Mouse (Mus musculus): Measurements from ENCODE around the gene Slc38a5. TPM values are rescaled to one million over a fixed set of nuclear protein-coding genes. Genes with fewer than 3 reads are reported as not detected.

Gene Slc38a5
- polyA plus RNA-seq, 1 experiment from 2014 or later = 3.3 TPM

Other genes starting within 250 kb of the Slc38a5 start
- gene Suv39h1, start 196.4 kb upstream of the Slc38a5 start, polyA plus RNA-seq (2016; fragmentation: Nextera tagmentation; extraction: Ambion mirVana) = 83.3 and 87.9 TPM in 2 replicates
- gene Was, start 180.6 kb upstream of the Slc38a5 start, polyA plus RNA-seq (2016; fragmentation: Nextera tagmentation; extraction: Ambion mirVana) = 0.09 and 0.17 TPM in 2 replicates
- 38.6 and 39.1 TPM in 2 replicates for gene Wdr13, start 138.2 kb upstream of the Slc38a5 start, polyA plus RNA-seq (2016; fragmentation: Nextera tagmentation; extraction: Ambion mirVana)
- gene Rbm3, start 125.3 kb upstream of the Slc38a5 start, polyA plus RNA-seq (2016; fragmentation: Nextera tagmentation; extraction: Ambion mirVana) = 484 and 498 TPM in 2 replicates
- gene Tbc1d25, start 95.0 kb upstream of the Slc38a5 start, polyA plus RNA-seq (2016; fragmentation: Nextera tagmentation; extraction: Ambion mirVana) = 13.5 and 14.3 TPM in 2 replicates
- gene Ebp, start 77.6 kb upstream of the Slc38a5 start, polyA plus RNA-seq (2016; fragmentation: Nextera tagmentation; extraction: Ambion mirVana) = 19.5 and 25.3 TPM in 2 replicates
- gene Porcn, start 64.6 kb upstream of the Slc38a5 start, polyA plus RNA-seq (2016; fragmentation: Nextera tagmentation; extraction: Ambion mirVana) = 20.1 and 22.9 TPM in 2 replicates
- gene Ftsj1, start 18.7 kb upstream of the Slc38a5 start, polyA plus RNA-seq (2016; fragmentation: Nextera tagmentation; extraction: Ambion mirVana) = 42.6 and 44.8 TPM in 2 replicates
- not detected in 2 replicates for gene Ssxb10, start 56.3 kb downstream of the Slc38a5 start, polyA plus RNA-seq (2016; fragmentation: Nextera tagmentation; extraction: Ambion mirVana)
- not detected in 2 replicates for gene Ssxb9, start 95.8 kb downstream of the Slc38a5 start, polyA plus RNA-seq (2016; fragmentation: Nextera tagmentation; extraction: Ambion mirVana)
- not detected in 2 replicates for gene Ssxb1, start 142.2 kb downstream of the Slc38a5 start, polyA plus RNA-seq (2016; fragmentation: Nextera tagmentation; extraction: Ambion mirVana)
- gene Ssxb2, start 190.6 kb downstream of the Slc38a5 start, polyA plus RNA-seq (2016; fragmentation: Nextera tagmentation; extraction: Ambion mirVana) = not detected in 2 replicates

Data from forebrain, embryonic 12.5 days (tissue).